Mouse (Mus musculus) right cerebral cortex, postnatal 25 days (tissue): ENCODE data around the gene Gm21775.
"Not testable (repeated sequence)": the region's sequence is repeated elsewhere in the genome, so short reads cannot be mapped to it uniquely, and the experiment has no call there.

Experiments used
- DNase-seq: peaks from one replicate; pipeline ENCODE4 v3.0.0; 2022

The Gm21775 gene

DNA sequence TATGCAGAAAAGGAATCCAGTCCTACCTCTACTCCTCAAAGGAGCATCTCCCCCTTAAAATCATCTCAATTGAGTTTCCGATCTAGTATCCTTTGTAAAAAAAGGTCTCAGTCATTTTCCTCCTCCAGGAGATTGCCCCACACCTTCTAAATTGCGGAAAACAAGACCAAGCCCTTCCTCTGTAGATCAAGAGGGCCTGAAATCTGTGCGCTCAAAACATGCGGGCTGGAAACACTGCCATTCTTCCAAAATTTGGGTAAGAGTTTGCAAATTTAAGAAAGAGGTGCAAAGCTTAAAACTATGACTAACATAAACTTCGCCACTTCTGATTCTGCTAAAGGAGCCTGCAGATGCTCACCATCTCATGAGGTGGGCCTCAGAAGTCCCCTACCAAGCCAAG, at the start of gene Gm21775:
Gene Gm21775 (plus strand): TSS at position 301 of the 400 bp plus-strand sequence.
- not testable (repeated sequence) for DNase-seq

- DNase-seq = not testable (repeated sequence)
These were observed 17.3 kb upstream of the Gm21775 start, which contains the start of gene Gm20737 for GRCm38 (mm10) chrY:10535942-10536341. Gene Gm20737 (minus strand): TSS chrY:10536042.
